Mouse (Mus musculus) heart, postnatal 0 days (tissue): Measurements from ENCODE around the gene Cacnb1.

Experiments
- CTCF ChIP-seq: IDR thresholded peaks from 2 replicates; pipeline ENCODE4 v1.5.1; 2016; ENCODE audit warnings: antibody characterized with exemption, control low read depth, low read depth
- EP300 ChIP-seq: IDR thresholded peaks from 2 replicates; pipeline ENCODE4 v1.6.1; 2016; ENCODE audit warnings: antibody characterized with exemption, low read depth

DNA sequence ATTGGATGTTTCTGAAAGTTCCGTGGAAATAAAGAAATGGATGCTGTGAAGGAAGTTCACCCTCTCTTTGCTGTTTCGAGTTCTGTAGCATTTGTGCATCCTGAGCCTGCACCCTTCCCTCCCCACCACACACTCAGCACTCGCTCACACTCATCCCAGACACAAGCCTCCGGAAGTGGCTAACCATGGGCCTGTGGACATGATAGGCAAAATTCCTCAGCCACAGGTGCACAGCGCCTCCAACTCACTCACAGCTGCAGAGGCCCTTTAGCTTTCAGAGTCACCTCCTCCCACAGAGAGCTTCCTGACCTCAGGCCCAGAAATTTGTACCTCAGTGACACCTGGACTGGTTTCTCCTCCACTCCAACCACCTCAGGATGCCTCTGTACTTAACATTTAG lies 45.0 kb downstream of the Cacnb1 start:
- TF ChIP-seq EP300 (no peak), CTCF (no peak)
